Mouse (Mus musculus) megakaryocyte, adult 5-6 weeks (primary cell): ENCODE measurements around the gene Cobl. TPM values are rescaled to one million over a fixed set of nuclear protein-coding genes. Genes with fewer than 3 reads are reported as not detected.

Source experiments
- ATAC-seq: 2 replicates; pipeline ENCODE4 v1.8.0; 2016; ENCODE audit warnings: mild to moderate bottlenecking, inconsistent platforms; ENCODE audit not compliant: poor library complexity, severe bottlenecking
- total RNA-seq, 2 experiments: library from RNA; stranded (forward) in 1 of 2; stranded (reverse) in 1 of 2; fragments of 153-499, 151-499 nt in 1 of 2; fragments of 221-1000, 200-1000 nt in 1 of 2; gene quantifications; 2 replicates each; pipeline versions ENCODE4 v1.2.3 to v1.2.4; 2015 to 2017

Cobl gene
- total RNA-seq (2015): not detected in 2 replicates
- total RNA-seq (2017): not detected in 2 replicates

DNA sequence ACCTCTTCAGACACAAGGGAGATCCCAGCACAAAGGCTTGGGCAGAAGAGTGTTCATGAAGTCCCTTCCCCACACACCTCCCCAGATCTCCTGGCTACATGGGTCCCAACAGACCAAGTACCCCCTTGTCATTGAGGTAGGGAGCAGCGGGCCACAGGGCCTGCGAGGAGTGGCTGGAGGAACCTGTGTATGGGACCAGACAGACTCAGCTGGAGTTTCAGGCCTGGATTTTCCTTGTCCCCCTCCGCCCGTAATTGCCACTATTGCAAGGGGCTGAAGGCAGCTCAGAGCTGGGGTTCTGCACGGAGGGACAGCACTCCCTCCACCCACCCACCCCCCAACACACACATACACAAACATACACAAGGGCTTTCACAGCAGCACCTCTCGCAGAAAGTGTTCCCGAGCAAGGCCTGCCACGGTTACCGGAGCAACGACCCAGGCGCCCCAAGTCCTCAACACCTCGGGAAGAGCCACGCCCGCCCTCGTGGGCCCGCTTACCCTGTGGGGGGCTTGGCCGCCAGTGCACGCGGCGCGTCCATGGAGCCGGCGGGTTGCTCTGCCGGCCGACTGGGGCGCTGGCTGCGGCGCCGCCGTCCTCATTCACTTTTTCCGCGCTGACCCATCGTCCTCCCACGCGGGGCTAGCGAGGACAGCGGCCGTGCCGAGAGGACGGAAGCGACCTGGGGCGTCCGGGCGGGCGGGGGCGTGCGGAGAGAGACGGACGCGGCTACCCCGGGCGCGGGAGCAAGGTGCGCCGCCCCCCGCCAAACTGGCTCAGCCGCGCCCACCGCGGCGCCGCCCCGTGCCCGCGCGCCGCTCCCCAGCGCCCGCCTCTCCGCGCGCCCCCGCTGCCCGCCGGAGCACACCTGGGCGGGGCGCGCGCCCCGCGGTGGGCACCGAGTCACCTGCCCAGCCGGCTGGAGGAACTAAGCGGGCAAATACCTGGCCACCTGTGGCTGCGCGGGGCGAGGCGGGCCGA lies at the start of gene Cobl:
Gene Cobl, minus strand, starts transcription at position 780 of the 982 bp plus-strand sequence.
- ATAC-seq: no peak

- ATAC-seq: no peak
These were observed 49.0 kb upstream of the Cobl start for GRCm38 (mm10) chr11:12513796-12514195.

GRCm38 (mm10) chr11:12506371-12506890 lies 41.7 kb upstream of the Cobl start:
- ATAC-seq: no peak

GRCm38 (mm10) chr11:12503756-12504155 lies 39.0 kb upstream of the Cobl start:
- ATAC-seq: no peak

- ATAC-seq: no peak
These were observed 37.0 kb upstream of the Cobl start for GRCm38 (mm10) chr11:12501721-12502120.

DNA sequence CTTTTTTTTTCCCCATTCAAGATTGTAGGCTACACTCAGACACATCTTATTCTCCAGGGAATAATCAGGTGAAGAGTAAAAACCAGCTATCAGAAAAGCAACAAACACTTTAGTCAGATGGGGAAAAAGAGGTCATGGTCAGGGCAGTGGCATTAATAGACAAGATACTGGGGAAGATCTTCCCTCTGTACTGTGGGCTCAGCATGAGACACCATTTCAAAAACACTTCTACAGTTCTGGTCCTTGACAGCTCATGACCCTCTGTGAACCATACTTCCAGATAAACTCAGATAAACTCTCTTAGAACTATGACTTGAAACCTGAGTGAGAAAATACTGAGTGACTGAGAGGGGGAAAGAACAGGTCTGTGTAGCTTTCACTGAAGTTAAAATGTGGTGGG lies 29.0 kb upstream of the Cobl start:
- no peak for ATAC-seq

GRCm38 (mm10) chr11:12479856-12480403 lies 15.2 kb upstream of the Cobl start:
- ATAC-seq: no peak

DNA sequence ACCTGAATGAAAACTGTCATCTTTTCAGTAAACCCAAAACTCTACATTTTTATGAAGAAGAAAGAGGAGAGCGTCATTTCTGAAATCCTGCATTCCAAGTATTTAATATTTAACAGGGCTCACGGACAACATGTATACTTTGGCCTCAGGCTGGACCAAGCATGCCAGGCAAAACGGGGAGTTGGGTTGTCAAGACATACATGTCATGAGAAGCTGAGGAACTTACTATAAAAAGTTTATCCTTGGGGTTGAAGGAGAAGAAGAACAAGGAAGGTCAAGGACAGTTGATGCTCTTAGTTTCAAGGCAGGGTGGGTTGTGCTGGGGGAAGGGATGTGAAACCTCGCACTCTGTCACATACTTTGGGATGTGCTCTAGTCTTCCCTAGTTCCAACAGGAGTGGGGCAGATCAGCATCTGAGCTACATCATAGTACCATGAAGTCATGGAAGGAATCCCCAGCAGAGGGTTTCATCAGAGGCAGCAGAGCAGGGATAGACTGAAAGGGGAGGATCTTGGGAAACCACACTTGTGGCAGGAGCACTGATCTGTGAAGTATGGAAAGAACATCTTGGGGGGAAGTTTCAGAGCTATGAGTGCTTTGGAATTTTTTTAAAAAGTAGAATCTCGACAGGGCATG lies 9.7 kb upstream of the Cobl start:
- no peak for ATAC-seq

DNA sequence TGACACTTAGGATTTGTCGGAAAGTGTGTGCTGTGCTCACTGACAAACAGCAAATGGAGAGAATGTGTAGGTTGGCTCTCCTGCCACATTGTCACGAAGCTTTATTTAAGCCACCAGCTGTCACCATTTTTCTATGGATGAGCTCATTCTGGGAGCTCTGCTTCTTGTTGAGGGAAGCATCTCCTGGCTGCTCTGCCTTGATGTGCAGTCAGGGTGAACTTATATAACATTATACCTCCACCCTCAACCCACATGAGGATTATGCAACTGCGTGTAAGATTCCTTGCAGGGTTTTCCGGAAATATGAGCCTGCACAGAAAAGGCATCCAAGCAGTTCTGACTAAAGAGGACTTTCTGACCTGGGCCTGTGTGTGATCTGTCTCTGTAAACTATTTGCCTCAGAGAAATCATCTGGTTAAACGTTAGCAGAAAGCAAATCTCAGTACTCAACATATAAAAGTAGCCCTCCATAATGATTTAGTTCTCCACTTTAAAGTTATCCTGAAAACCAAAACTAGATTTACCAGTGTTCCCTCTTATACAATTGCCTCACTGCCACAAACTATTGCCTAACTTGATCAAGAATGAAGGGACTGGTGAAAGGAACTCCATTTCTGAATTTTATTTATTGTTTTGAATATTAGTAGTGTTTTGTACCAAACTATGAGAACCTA lies 9.0 kb upstream of the Cobl start:
- no peak for ATAC-seq

GRCm38 (mm10) chr11:12469638-12470037 lies 4.9 kb upstream of the Cobl start:
- no peak for ATAC-seq

GRCm38 (mm10) chr11:12468661-12469060 lies 3.9 kb upstream of the Cobl start:
- no peak for ATAC-seq

DNA sequence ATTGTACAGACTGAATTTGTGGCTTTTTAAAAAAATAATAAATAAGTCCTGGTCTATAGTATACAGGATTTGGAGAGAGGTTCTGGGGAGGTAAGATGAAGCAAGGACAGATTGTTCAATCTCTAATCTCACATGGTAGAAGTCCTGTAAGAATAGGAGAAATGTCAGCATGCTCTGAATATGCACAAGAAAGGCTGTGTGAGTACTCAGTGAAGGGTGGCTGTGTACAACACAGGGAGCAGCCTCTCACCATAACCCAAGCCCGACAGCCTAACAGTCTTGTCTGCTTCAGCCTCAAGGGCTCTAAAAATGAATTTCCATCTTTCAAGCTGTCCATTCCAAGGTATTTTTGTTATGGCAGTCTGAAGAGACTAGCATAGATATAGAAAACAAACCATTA lies 3.1 kb upstream of the Cobl start:
- ATAC-seq: no peak

DNA sequence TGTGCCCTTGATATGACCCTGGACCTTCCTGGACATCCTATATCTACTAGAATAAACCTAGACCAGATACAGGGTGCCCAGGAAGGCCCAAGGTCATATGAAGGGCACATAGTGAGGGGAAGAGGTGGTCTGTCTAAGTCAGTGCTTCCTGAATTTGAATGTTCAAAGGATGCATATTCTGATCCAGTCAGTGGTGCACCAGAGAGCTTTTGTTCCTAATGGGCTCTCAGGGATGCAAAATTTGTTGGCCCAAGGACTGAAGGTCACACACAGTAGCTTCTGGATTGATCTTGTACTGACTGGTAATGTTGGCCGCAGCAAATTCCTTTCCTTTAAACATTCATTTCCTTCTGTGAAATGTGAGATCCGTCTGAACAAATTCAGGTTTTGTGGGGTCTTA lies 2.5 kb upstream of the Cobl start:
- no peak for ATAC-seq

DNA sequence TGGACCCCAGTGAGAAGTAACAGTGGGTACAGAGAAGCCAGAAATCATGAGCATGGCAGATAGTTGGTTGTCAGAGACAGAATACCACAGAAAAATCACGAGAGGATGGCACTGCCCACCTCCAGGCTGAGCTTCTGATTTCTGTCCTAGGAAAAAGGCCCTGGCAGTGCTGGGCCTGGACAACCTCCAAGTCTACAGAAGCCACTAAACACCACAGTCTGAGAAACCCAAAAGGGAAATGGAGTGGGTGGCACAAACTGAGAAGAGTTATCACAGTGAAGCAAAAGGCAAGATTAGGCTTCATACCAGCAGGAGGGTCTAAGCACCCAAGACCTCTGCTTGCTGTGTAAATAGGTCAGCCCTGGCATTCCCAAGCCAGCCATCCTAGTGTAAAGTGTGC lies 1.8 kb upstream of the Cobl start:
- ATAC-seq: no peak

DNA sequence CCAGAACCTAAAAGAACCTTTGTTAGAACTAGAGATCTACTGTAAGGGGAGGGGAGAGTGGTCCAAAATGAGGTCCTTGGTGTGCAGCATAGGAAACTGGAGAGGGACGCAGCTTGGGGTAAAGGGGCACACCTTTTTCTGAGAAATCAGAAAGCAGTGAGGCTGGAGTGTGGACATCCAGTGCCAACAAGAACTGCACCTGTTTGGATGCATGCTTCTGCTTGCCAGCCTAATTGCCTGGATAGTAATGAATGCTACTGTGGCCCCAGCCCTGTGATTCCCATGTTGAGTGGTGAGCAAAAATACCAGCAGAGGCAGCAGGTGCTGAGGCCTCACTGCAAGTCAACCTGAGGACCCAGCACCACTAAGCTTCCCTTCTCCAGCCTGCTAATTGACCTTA lies 469 bp upstream of the Cobl start:
- no peak for ATAC-seq

- no peak for ATAC-seq
These were observed 1.1 kb downstream of the Cobl start for GRCm38 (mm10) chr11:12463615-12464170.

DNA sequence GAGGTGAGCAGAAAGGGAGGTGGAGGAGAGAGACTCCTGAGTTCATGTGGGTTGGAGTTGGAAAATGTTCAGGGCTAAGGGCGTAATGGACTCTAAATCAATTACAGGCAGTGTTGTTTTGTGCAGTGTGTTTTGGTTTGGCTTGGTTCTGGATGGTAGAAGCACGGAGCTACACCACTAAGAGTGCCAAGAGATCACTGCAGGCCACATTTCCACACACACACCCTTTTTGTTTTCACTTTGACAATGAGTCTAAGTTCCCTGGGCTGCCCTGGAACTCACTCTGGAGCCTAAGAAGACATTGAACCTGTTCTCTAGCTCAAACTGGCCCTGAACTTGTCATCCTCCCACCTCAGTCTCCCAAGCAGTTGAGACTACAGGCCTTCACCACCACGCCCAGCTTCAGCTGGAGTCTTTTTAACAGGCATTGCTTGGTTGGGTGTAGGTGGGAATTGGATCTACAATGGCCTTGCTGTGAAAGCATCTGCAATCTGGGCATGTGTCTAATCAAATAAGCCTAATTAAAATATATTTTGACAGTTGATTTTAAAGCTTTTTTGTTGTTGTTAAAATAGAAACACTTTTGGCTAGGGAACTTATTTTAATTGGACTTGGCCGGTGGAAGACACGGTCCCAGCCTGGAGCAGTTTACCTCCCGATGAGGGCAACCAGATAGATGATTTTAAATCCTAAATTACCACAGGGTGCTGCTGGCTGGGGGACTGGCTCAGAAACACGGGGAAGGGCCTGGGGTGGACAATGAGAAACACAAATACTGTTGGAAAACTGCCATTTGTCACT lies 4.8 kb downstream of the Cobl start:
- no peak for ATAC-seq

GRCm38 (mm10) chr11:12458814-12459213 lies 5.9 kb downstream of the Cobl start:
- no peak for ATAC-seq

DNA sequence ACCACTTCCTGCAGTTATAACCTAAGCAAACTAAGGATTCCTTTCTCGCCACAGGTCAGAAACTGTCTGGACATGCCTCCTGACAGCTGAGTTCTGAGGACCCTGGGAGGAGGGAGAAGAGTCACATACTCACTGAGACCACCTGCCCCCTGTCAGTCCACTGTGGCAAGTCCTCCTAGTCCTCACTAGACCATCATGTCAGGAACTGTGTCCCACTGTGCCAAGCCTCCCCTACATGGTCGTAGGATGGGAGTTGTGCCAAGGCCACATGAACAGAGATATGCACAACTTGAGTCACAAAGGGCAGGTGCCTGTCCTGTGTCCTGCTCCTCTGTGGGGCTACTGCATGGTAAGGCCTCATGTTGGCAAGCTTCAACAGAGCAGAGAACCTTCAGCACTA lies 6.4 kb downstream of the Cobl start:
- no peak for ATAC-seq

DNA sequence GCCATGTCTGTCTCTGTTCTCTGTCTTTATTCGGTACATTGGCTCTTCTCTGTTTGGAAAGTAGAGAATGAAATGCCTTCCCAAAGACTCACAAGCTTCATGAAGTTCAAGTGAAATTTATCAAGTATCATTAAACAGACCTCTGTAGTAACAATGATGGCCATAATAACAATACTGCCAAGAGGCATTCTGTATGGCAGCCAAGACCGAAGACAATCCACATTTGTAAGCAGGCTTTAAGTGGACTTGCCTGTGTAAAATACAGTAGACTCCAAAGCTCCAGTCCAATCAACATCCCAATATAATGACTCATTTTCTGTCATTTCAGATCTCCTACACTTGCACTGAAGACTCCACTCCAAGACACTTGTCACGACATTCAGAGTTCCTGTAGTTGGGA lies 16.7 kb downstream of the Cobl start:
- ATAC-seq: no peak
